Comparison of ENCODE assay signal across 12 mouse cellular contexts in genomic region chr4:105162014-105162413, GRCm38 (mm10). TPM values are rescaled to one million over a fixed set of nuclear protein-coding genes. Genes with fewer than 3 reads are reported as not detected.
DNase-seq lines count a peak whose midpoint lies in the region; ATAC-seq and TF ChIP-seq lines count a peak whose summit lies in the region.
"Had no signal": no experiment of that assay in that cellular context is flagged by ENCODE, and none has a peak within 500 bp of the region (broad histone marks: within the 10 kb centered on the region; RNA-seq: fewer than 3 reads in every experiment).

No protein-coding gene starts in this region.

- peak overlapping the region; percentile 99 for H3K4me3 ChIP-seq in gastrocnemius, adult 2 months
- peak overlapping the region; percentile 86 for H3K4me3 ChIP-seq in embryonic facial prominence, embryonic 14.5 days (ENCODE audit: low read depth, low read length)
- H3K4me3 ChIP-seq in midbrain, embryonic 15.5 days = no peak overlapping the region
- H3K4me3 ChIP-seq: kidney, embryonic 15.5 days had no signal

- H3K27me3 ChIP-seq in embryonic facial prominence, embryonic 14.5 days (replicated peaks; ENCODE audit: control insufficient read depth, insufficient read depth, low read length) = no peaks in the 10 kb centered on the region
- H3K27me3 ChIP-seq in midbrain, embryonic 15.5 days (replicated peaks) = no peaks in the 10 kb centered on the region
- H3K27me3 ChIP-seq: kidney, embryonic 15.5 days had no signal

- H3K9ac ChIP-seq in embryonic facial prominence, embryonic 14.5 days (ENCODE audit: low read depth, low read length) = no peak overlapping the region
- H3K9ac ChIP-seq in midbrain, embryonic 15.5 days = no peak overlapping the region
- H3K9ac ChIP-seq: kidney, embryonic 15.5 days; liver, embryonic 14.5 days had no signal

- H3K27ac ChIP-seq in gastrocnemius, adult 2 months = peak overlapping the region; percentile 25
- H3K27ac ChIP-seq in embryonic facial prominence, embryonic 14.5 days (replicated peaks; ENCODE audit: low read depth, low read length) = no peak overlapping the region
- no peak overlapping the region for H3K27ac ChIP-seq in midbrain, embryonic 15.5 days
- H3K27ac ChIP-seq: kidney, embryonic 15.5 days; liver, embryonic 14.5 days had no signal

- H3K4me1 ChIP-seq in embryonic facial prominence, embryonic 14.5 days (ENCODE audit: control insufficient read depth, insufficient read depth, low read length) = peaks cover 27% of the 10 kb centered on the region
- peaks cover 17% of the 10 kb centered on the region for H3K4me1 ChIP-seq in midbrain, embryonic 15.5 days

- H3K9me3 ChIP-seq in embryonic facial prominence, embryonic 14.5 days (ENCODE audit: control insufficient read depth, low read length) = no peaks in the 10 kb centered on the region
- H3K9me3 ChIP-seq in midbrain, embryonic 15.5 days = no peaks in the 10 kb centered on the region
- H3K9me3 ChIP-seq: kidney, embryonic 15.5 days had no signal

- intact Hi-C loops in gastrocnemius, adult 2 months (cut with DNase I) = loop anchor here (10.0 kb wide), 1 partner anchor 63 kb away; no protein-coding TSS in a partner anchor
- intact Hi-C loops in left cerebral cortex, postnatal 4 days (cut with DNase I) = no loop called here
- intact Hi-C loops in left cerebral cortex, postnatal 10 days (cut with DNase I) = no loop called here

- peak overlapping the region; percentile 73 for H3K4me2 ChIP-seq in embryonic facial prominence, embryonic 14.5 days (ENCODE audit: low read depth, low read length)
- peak overlapping the region; percentile 61; the same call in 1 of the 2 replicates for H3K4me2 ChIP-seq in midbrain, embryonic 15.5 days
- H3K4me2 ChIP-seq: kidney, embryonic 15.5 days had no signal

- WGBS in embryonic facial prominence, embryonic 14.5 days = 59% methylated on average over 6 of the region's 6 CpGs
- WGBS in midbrain, embryonic 15.5 days = 52% methylated on average over 6 of the region's 6 CpGs

- peak; percentile 16; the same call in 1 of the 2 replicates for TF ChIP-seq CTCF in gastrocnemius, adult 2 months (IDR thresholded peaks at IDR 0.05)

- ATAC-seq in embryonic facial prominence, embryonic 14.5 days (ENCODE audit: low read depth) = no peak
- no peak for ATAC-seq in midbrain, embryonic 15.5 days (replicated peaks)

- peaks cover 38% of the 10 kb centered on the region for H3K36me3 ChIP-seq in embryonic facial prominence, embryonic 14.5 days (ENCODE audit: control insufficient read depth, insufficient read depth, low read length)
- no peaks in the 10 kb centered on the region for H3K36me3 ChIP-seq in midbrain, embryonic 15.5 days (replicated peaks)

- DNase-seq in gastrocnemius, adult 2 months = no peak
- DNase-seq in gastrocnemius, postnatal 4 days (ENCODE audit: low spot score in 2 of 2) = no peak
- DNase-seq in left cerebral cortex, postnatal 4 days = peak; percentile 43
- no peak for DNase-seq in left cerebral cortex, postnatal 10 days (ENCODE audit: extremely low spot score in 1 of 2, low spot score in 2 of 2)
- no peak for DNase-seq in embryonic facial prominence, embryonic 14.5 days (ENCODE audit: low spot score)
- DNase-seq in layer of hippocampus, postnatal 36 days = no peak
- DNase-seq in right cerebral cortex, postnatal 10 days (ENCODE audit: low spot score in 2 of 2) = no peak
- DNase-seq: adrenal gland, adult 8-10 months; gastrocnemius, postnatal 36 days had no signal

RNA-seq across cellular contexts. Expression of gene Plpp3, which starts 4.9 kb away (rescaled TPM):
- total RNA-seq in gastrocnemius, adult 2 months (2021) = 10 to 100 TPM; 45.8 to 69.1 TPM
- total RNA-seq in gastrocnemius, postnatal 4 days (2021) = 100 to 1,000 TPM; 116 to 119 TPM
- 10 to 100 TPM; 65.1 to 71.3 TPM for total RNA-seq in left cerebral cortex, postnatal 4 days (2021)
- 100 to 1,000 TPM; 110 to 114 TPM for total RNA-seq in left cerebral cortex, postnatal 10 days (2021)
- polyA plus RNA-seq in embryonic facial prominence, embryonic 14.5 days (2014; fragmentation: Nextera tagmentation; extraction: Ambion mirVana) = 107 and 123 TPM in 2 replicates
- polyA plus RNA-seq in midbrain, embryonic 15.5 days (2015; fragmentation: Nextera tagmentation; extraction: Ambion mirVana) = 66.3 and 81.9 TPM in 2 replicates
- 100 to 1,000 TPM; 185 to 202 TPM for total RNA-seq in layer of hippocampus, postnatal 36 days (2021)

RNA-seq across cellular contexts. Expression of gene Prkaa2, which starts 52.3 kb away (rescaled TPM):
- 100 to 1,000 TPM; 135 to 136 TPM for total RNA-seq in gastrocnemius, adult 2 months (2021)
- 10 to 100 TPM; 44.4 to 46.8 TPM for total RNA-seq in gastrocnemius, postnatal 4 days (2021)
- total RNA-seq in left cerebral cortex, postnatal 4 days (2021) = 10 to 100 TPM; 35.5 to 40.7 TPM
- 10 to 100 TPM; 33.1 to 36.4 TPM for total RNA-seq in left cerebral cortex, postnatal 10 days (2021)
- polyA plus RNA-seq in embryonic facial prominence, embryonic 14.5 days (2014; fragmentation: Nextera tagmentation; extraction: Ambion mirVana) = 3.9 and 5.6 TPM in 2 replicates
- 15.4 and 16.8 TPM in 2 replicates for polyA plus RNA-seq in midbrain, embryonic 15.5 days (2015; fragmentation: Nextera tagmentation; extraction: Ambion mirVana)
- 10 to 100 TPM; 17.0 to 17.8 TPM for total RNA-seq in layer of hippocampus, postnatal 36 days (2021)
